Mouse (Mus musculus) forebrain, postnatal 0 days (tissue): ENCODE data around the gene Samd5. TPM values are rescaled to one million over a fixed set of nuclear protein-coding genes. Genes with fewer than 3 reads are reported as not detected.
A peak's percentile ranks its signal among the peaks of the same experiment; 100 is the strongest.

ENCODE experiments used
- ATAC-seq: fragments of 200-750 bp; cut with Nextera tagmentation; 2 replicates; pipeline ENCODE4 v1.8.0; 2017; ENCODE audit warnings: mild to moderate bottlenecking, moderate library complexity
- DNase-seq: peaks from one replicate; pipeline ENCODE4 v3.0.0-alpha.2; 2015
- H3K27ac ChIP-seq: fragments of 300-500 bp; sonication (generic); 2 replicates; pipeline ENCODE4 v1.5.1; 2014; ENCODE audit warnings: low read depth, mild to moderate bottlenecking, antibody characterized with exemption, low read length, moderate library complexity, mixed read lengths
- H3K27me3 ChIP-seq: fragments of 300-500 bp; sonication (generic); 2 replicates; pipeline ENCODE4 v1.6.1; 2014; ENCODE audit warnings: mild to moderate bottlenecking, low read length, mixed read lengths; ENCODE audit not compliant: insufficient read depth
- H3K36me3 ChIP-seq: fragments of 300-500 bp; sonication (generic); 2 replicates; pipeline ENCODE4 v1.6.1; 2014; ENCODE audit warnings: mild to moderate bottlenecking, moderate library complexity; ENCODE audit not compliant: insufficient read depth
- H3K4me1 ChIP-seq: fragments of 300-500 bp; sonication (generic); 2 replicates; pipeline ENCODE4 v1.6.1; 2014; ENCODE audit warnings: antibody characterized with exemption; ENCODE audit not compliant: insufficient read depth
- H3K4me2 ChIP-seq: fragments of 300-500 bp; sonication (generic); 2 replicates; pipeline ENCODE4 v1.6.1; 2014; ENCODE audit warnings: low read depth, mild to moderate bottlenecking, moderate library complexity
- H3K4me3 ChIP-seq: fragments of 300-500 bp; sonication (generic); 2 replicates; pipeline ENCODE4 v1.5.1; 2014; ENCODE audit warnings: low read depth, low read length, mixed read lengths
- H3K9ac ChIP-seq: fragments of 300-500 bp; sonication (generic); 2 replicates; pipeline ENCODE4 v1.6.1; 2014; ENCODE audit warnings: mild to moderate bottlenecking
- H3K9me3 ChIP-seq: fragments of 300-500 bp; sonication (generic); 2 replicates; pipeline ENCODE4 v1.6.1; 2016; ENCODE audit warnings: low read length
- CTCF ChIP-seq: sonication (generic); IDR thresholded peaks from 2 replicates; pipeline ENCODE4 v1.5.1; 2016; ENCODE audit warnings: antibody characterized with exemption, control low read depth, low read depth
- WGBS: fragments of 180-500 bp; shearing (Covaris S2); extraction: QIAGEN DNeasy Blood & Tissue Kit; methylation state at CpG from one replicate; pipeline ENCODE4 v1.1.7; 2014; 5-methylcytosine and 5-hydroxymethylcytosine counted together
- polyA plus RNA-seq: library from polyadenylated mRNA; unstranded; fragments of >200 nt; fragmentation: Nextera tagmentation; extraction: Ambion mirVana; gene quantifications from 2 replicates; pipeline ENCODE4 v1.2.1, GENCODE M21; 2015
- total RNA-seq: library from RNA; depleted of rRNA; stranded (reverse); fragments of >200 nt; gene quantifications from 2 replicates; pipeline ENCODE4 v1.2.3, GENCODE M21; 2014

The Samd5 gene
- total and polyA plus RNA-seq, 2 experiments from 2014 or later, result 4.1 to 12.8 TPM

DNA sequence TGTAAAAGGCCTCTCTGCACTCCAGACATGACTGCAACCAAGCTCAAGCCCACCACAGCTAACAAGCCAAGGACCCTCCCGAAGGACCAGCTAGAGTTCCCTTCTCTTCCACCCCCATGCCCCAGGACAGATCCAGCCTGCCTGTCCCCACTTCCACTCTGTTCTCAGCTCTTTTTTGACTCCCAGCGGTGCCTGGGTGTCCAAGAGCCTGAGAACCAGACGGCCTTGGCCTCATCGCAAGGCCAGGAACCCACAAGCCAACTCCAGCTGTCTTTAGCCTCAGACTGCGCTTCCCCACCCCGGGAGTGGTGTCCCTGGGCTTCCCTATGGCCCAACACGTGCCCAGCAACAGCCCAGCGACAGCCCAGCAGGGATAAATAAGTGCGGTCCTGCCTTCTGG is 23.1 kb upstream of the Samd5 start:
- H3K4me2 ChIP-seq, result no peak overlapping the region
- 87% methylated on average over 9 of the region's 9 CpGs for WGBS
- no peak for TF ChIP-seq CTCF
- no peak overlapping the region for H3K9ac ChIP-seq
- H3K27ac ChIP-seq, result no peak overlapping the region
- no peaks in the 10 kb centered on the region for H3K4me1 ChIP-seq
- H3K9me3 ChIP-seq, result no peaks in the 10 kb centered on the region
- no peaks in the 10 kb centered on the region for H3K36me3 ChIP-seq
- H3K27me3 ChIP-seq, result no peaks in the 10 kb centered on the region
- ATAC-seq (no peak), DNase-seq (no peak)
- H3K4me3 ChIP-seq, result no peak overlapping the region

GRCm38 (mm10) chr10:9696543-9697141 is 21.6 kb upstream of the Samd5 start:
- no peak for TF ChIP-seq CTCF
- Histone ChIP-seq H3K4me2 (no peak overlapping the region), H3K36me3 (no peaks in the 10 kb centered on the region), H3K4me1 (no peaks in the 10 kb centered on the region), H3K9me3 (no peaks in the 10 kb centered on the region), H3K27me3 (no peaks in the 10 kb centered on the region), H3K27ac (no peak overlapping the region), H3K9ac (no peak overlapping the region), H3K4me3 (no peak overlapping the region)
- no peak for DNase-seq
- WGBS, result 14% methylated on average over 6 of the region's 6 CpGs
- no peak for ATAC-seq

GRCm38 (mm10) chr10:9693990-9694699 is 19.1 kb upstream of the Samd5 start:
- no peaks in the 10 kb centered on the region for H3K4me1 ChIP-seq
- ATAC-seq (peak; percentile 87), DNase-seq (peak; percentile 65)
- no peak overlapping the region for H3K27ac ChIP-seq
- WGBS, result 16% methylated on average over 16 of the region's 16 CpGs
- H3K4me3 ChIP-seq, result peak overlapping the region; percentile 18
- TF ChIP-seq CTCF, result no peak
- no peaks in the 10 kb centered on the region for H3K36me3 ChIP-seq
- H3K9ac ChIP-seq, result peak overlapping the region; percentile 35; the same call in 1 of the 2 replicates
- H3K4me2 ChIP-seq, result peak overlapping the region; percentile 43
- no peaks in the 10 kb centered on the region for H3K9me3 ChIP-seq
- H3K27me3 ChIP-seq, result no peaks in the 10 kb centered on the region

DNA sequence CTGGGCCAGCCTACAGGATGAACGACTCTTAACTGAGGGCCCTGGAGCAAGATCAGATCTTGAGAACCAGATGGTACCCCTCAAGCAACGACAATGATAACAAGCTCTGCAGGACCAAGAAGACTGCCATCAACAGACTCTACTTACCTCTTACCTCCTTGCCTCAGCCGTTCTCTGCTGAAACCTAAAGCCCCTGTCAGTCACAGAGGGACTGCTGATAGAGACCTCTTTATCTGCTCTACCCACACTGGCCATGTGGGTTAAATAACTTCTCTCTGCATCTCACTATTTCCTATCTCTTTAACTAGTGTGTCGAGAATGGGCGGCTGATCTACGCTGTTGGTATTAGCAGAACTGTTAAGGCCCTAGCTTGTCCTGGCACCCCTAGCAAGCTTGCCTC is 5.9 kb upstream of the Samd5 start:
- H3K9me3 ChIP-seq, result no peaks in the 10 kb centered on the region
- DNase-seq, result no peak
- H3K36me3 ChIP-seq, result no peaks in the 10 kb centered on the region
- no peak overlapping the region for H3K27ac ChIP-seq
- WGBS, result 92% methylated on average over 6 of the region's 6 CpGs
- no peak overlapping the region for H3K4me2 ChIP-seq
- ATAC-seq, result no peak
- H3K4me1 ChIP-seq, result no peaks in the 10 kb centered on the region
- H3K27me3 ChIP-seq, result no peaks in the 10 kb centered on the region
- no peak overlapping the region for H3K9ac ChIP-seq
- TF ChIP-seq CTCF, result no peak
- no peak overlapping the region for H3K4me3 ChIP-seq

GRCm38 (mm10) chr10:9679911-9680310 is 4.9 kb upstream of the Samd5 start:
- ATAC-seq, result no peak; the same call in 1 of the 2 replicates
- Histone ChIP-seq H3K4me1 (no peaks in the 10 kb centered on the region), H3K9me3 (no peaks in the 10 kb centered on the region), H3K4me2 (no peak overlapping the region), H3K27me3 (no peaks in the 10 kb centered on the region), H3K4me3 (no peak overlapping the region), H3K36me3 (no peaks in the 10 kb centered on the region), H3K27ac (no peak overlapping the region), H3K9ac (no peak overlapping the region)
- no peak for TF ChIP-seq CTCF
- peak; percentile 14 for DNase-seq
- 20% methylated on average over 5 of the region's 5 CpGs for WGBS

- no peaks in the 10 kb centered on the region for H3K36me3 ChIP-seq
- H3K27ac ChIP-seq, result no peak overlapping the region
- no peaks in the 10 kb centered on the region for H3K4me1 ChIP-seq
- H3K4me3 ChIP-seq, result no peak overlapping the region
- H3K9ac ChIP-seq, result no peak overlapping the region
- no peaks in the 10 kb centered on the region for H3K27me3 ChIP-seq
- no peak for TF ChIP-seq CTCF
- 23% methylated on average over 5 of the region's 5 CpGs for WGBS
- DNase-seq (no peak), ATAC-seq (no peak)
- H3K9me3 ChIP-seq, result no peaks in the 10 kb centered on the region
- H3K4me2 ChIP-seq, result no peak overlapping the region
Observed at GRCm38 (mm10) chr10:9678071-9678470, 3.1 kb upstream of the Samd5 start.

GRCm38 (mm10) chr10:9676886-9677285 is 1.9 kb upstream of the Samd5 start:
- Histone ChIP-seq H3K27ac (no peak overlapping the region), H3K4me2 (peak overlapping the region; percentile 99), H3K4me3 (peak overlapping the region; percentile 23), H3K36me3 (no peaks in the 10 kb centered on the region), H3K9ac (peak overlapping the region; percentile 7; the same call in 1 of the 2 replicates), H3K9me3 (no peaks in the 10 kb centered on the region), H3K27me3 (no peaks in the 10 kb centered on the region), H3K4me1 (no peaks in the 10 kb centered on the region)
- ATAC-seq (peak; percentile 74), DNase-seq (peak; percentile 93)
- TF ChIP-seq CTCF, result peak; percentile 99
- 1% methylated on average over 17 of the region's 17 CpGs for WGBS
